Mouse (Mus musculus): ENCODE data around the gene Triobp.

DNA sequence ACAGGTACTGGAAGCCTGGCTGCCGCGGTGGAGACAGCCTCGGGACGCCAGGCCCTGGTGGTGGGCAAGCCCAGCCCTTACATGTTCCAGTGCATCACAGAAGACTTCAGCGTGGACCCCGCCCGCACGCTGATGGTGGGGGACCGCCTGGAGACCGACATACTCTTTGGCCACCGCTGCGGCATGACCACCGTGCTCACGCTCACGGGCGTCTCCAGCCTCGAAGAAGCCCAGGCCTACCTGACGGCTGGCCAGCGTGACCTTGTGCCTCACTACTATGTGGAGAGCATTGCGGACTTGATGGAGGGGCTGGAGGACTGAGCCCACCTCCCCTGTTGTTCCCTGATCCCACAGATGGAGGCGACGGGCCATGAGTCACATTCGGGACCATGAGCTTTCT lies 29.4 kb upstream of the Triobp start:
- TF ChIP-seq FLI1 (IDR thresholded peaks at IDR 0.05; ENCODE audit: low read length) (no peak), GATA1 (IDR thresholded peaks at IDR 0.05; ENCODE audit: borderline replicate concordance, low read length) (no peak)

Measured in megakaryocyte, embryonic 14.5 days (primary cell).